Mouse (Mus musculus) heart, embryonic 10.5 days (tissue): ENCODE measurements around the gene Esr1. TPM values are rescaled to one million over a fixed set of nuclear protein-coding genes. Genes with fewer than 3 reads are reported as not detected.

Source experiments
- DNase-seq: peaks from one replicate; pipeline ENCODE4 v3.0.0-alpha.2; 2017; ENCODE audit warnings: low spot score
- H3K27ac ChIP-seq: fragments of 300-500 bp; sonication (generic); 2 replicates; pipeline ENCODE4 v1.5.1; 2016; ENCODE audit warnings: mild to moderate bottlenecking
- H3K27me3 ChIP-seq: fragments of 300-500 bp; sonication (generic); 2 replicates; pipeline ENCODE4 v1.6.1; 2016; ENCODE audit warnings: mild to moderate bottlenecking; ENCODE audit not compliant: poor library complexity, insufficient read depth, severe bottlenecking
- H3K36me3 ChIP-seq: fragments of 300-500 bp; sonication (generic); 2 replicates; pipeline ENCODE4 v1.6.1; 2016; ENCODE audit warnings: mild to moderate bottlenecking, moderate library complexity
- H3K4me1 ChIP-seq: fragments of 300-500 bp; sonication (generic); 2 replicates; pipeline ENCODE4 v1.6.1; 2016; ENCODE audit warnings: mild to moderate bottlenecking
- H3K4me3 ChIP-seq: fragments of 300-500 bp; sonication (generic); 2 replicates; pipeline ENCODE4 v1.5.1; 2016; ENCODE audit warnings: mild to moderate bottlenecking, moderate library complexity
- H3K9me3 ChIP-seq: fragments of 300-500 bp; sonication (generic); 2 replicates; pipeline ENCODE4 v1.6.1; 2016; ENCODE audit warnings: mild to moderate bottlenecking, moderate library complexity
- WGBS: fragments of 180-500 bp; shearing (Covaris S2); methylation state at CpG from one replicate; pipeline ENCODE4 v1.1.7; 2016; 5-methylcytosine and 5-hydroxymethylcytosine counted together
- polyA plus RNA-seq: library from polyadenylated mRNA; unstranded; fragments of >200 nt; fragmentation: Nextera tagmentation; extraction: Ambion mirVana; gene quantifications from 2 replicates; pipeline ENCODE4 v1.2.1, GENCODE M21; 2016

Gene Esr1
- polyA plus RNA-seq, 1 experiment from 2014 or later, result 0.68 TPM

GRCm38 (mm10) chr10:4923616-4924015 lies 312.2 kb downstream of the Esr1 start:
- Histone ChIP-seq H3K4me3 (no peak overlapping the region), H3K36me3 (no peaks in the 10 kb centered on the region), H3K9me3 (no peaks in the 10 kb centered on the region), H3K27me3 (no peaks in the 10 kb centered on the region), H3K4me1 (no peaks in the 10 kb centered on the region), H3K27ac (no peak overlapping the region)
- no peak for DNase-seq
- WGBS, result 64% methylated on average over 2 of the region's 2 CpGs

GRCm38 (mm10) chr10:4924391-4924790 lies 313.0 kb downstream of the Esr1 start:
- H3K4me1 ChIP-seq, result no peaks in the 10 kb centered on the region
- no peak overlapping the region for H3K27ac ChIP-seq
- no peaks in the 10 kb centered on the region for H3K27me3 ChIP-seq
- H3K36me3 ChIP-seq, result no peaks in the 10 kb centered on the region
- WGBS, result 71% methylated on average over 2 of the region's 2 CpGs
- H3K4me3 ChIP-seq, result no peak overlapping the region
- no peak for DNase-seq
- no peaks in the 10 kb centered on the region for H3K9me3 ChIP-seq

GRCm38 (mm10) chr10:4943148-4943547 lies 331.8 kb downstream of the Esr1 start:
- Histone ChIP-seq H3K4me3 (no peak overlapping the region), H3K27me3 (no peaks in the 10 kb centered on the region), H3K36me3 (no peaks in the 10 kb centered on the region), H3K4me1 (no peaks in the 10 kb centered on the region), H3K9me3 (no peaks in the 10 kb centered on the region), H3K27ac (no peak overlapping the region)
- DNase-seq, result no peak
- 86% methylated on average over 5 of the region's 5 CpGs for WGBS

- DNase-seq, result no peak
- H3K36me3 ChIP-seq, result no peaks in the 10 kb centered on the region
- no peaks in the 10 kb centered on the region for H3K4me1 ChIP-seq
- no peaks in the 10 kb centered on the region for H3K9me3 ChIP-seq
- no peak overlapping the region for H3K27ac ChIP-seq
- H3K4me3 ChIP-seq, result no peak overlapping the region
- H3K27me3 ChIP-seq, result no peaks in the 10 kb centered on the region
- 79% methylated on average over 2 of the region's 2 CpGs for WGBS
Observed at GRCm38 (mm10) chr10:4944725-4945124, 333.3 kb downstream of the Esr1 start.

GRCm38 (mm10) chr10:4965768-4966167 lies 354.4 kb downstream of the Esr1 start:
- no peaks in the 10 kb centered on the region for H3K4me1 ChIP-seq
- no peak overlapping the region for H3K27ac ChIP-seq
- H3K9me3 ChIP-seq, result no peaks in the 10 kb centered on the region
- no peaks in the 10 kb centered on the region for H3K36me3 ChIP-seq
- no peaks in the 10 kb centered on the region for H3K27me3 ChIP-seq
- no peak for DNase-seq
- H3K4me3 ChIP-seq, result no peak overlapping the region
- WGBS, result 25% methylated on average over 1 of the region's 1 CpGs

- Histone ChIP-seq H3K4me3 (no peak overlapping the region), H3K9me3 (no peaks in the 10 kb centered on the region), H3K36me3 (no peaks in the 10 kb centered on the region), H3K27me3 (no peaks in the 10 kb centered on the region), H3K27ac (no peak overlapping the region), H3K4me1 (no peaks in the 10 kb centered on the region)
- DNase-seq, result no peak
- WGBS, result 83% methylated on average over 7 of the region's 7 CpGs
Observed at GRCm38 (mm10) chr10:4971156-4971555, 359.8 kb downstream of the Esr1 start.

GRCm38 (mm10) chr10:4971586-4971985 lies 360.2 kb downstream of the Esr1 start:
- Histone ChIP-seq H3K27ac (no peak overlapping the region), H3K36me3 (no peaks in the 10 kb centered on the region), H3K9me3 (no peaks in the 10 kb centered on the region), H3K4me1 (no peaks in the 10 kb centered on the region), H3K4me3 (no peak overlapping the region), H3K27me3 (no peaks in the 10 kb centered on the region)
- DNase-seq, result no peak

- DNase-seq, result no peak
Observed at GRCm38 (mm10) chr10:4972026-4972425, 360.6 kb downstream of the Esr1 start.

GRCm38 (mm10) chr10:4974246-4974645 lies 362.9 kb downstream of the Esr1 start:
- no peaks in the 10 kb centered on the region for H3K27me3 ChIP-seq
- no peak for DNase-seq
- whole genome bisulfite sequencing, result 73% methylated on average over 4 of the region's 4 CpGs

More at GRCm38 (mm10) chr10:4972026-4972425, 360.6 kb downstream of the Esr1 start:
- Histone ChIP-seq H3K27me3 (no peaks in the 10 kb centered on the region), H3K36me3 (no peaks in the 10 kb centered on the region), H3K4me3 (no peak overlapping the region), H3K9me3 (no peaks in the 10 kb centered on the region), H3K4me1 (no peaks in the 10 kb centered on the region), H3K27ac (no peak overlapping the region)
- WGBS, result 73% methylated on average over 2 of the region's 2 CpGs

GRCm38 (mm10) chr10:4976557-4976956 lies 365.2 kb downstream of the Esr1 start:
- H3K4me1 ChIP-seq, result no peaks in the 10 kb centered on the region
- no peaks in the 10 kb centered on the region for H3K9me3 ChIP-seq
- no peak for DNase-seq
- H3K4me3 ChIP-seq, result no peak overlapping the region
- WGBS, result 86% methylated on average over 2 of the region's 2 CpGs
- no peaks in the 10 kb centered on the region for H3K27me3 ChIP-seq
- H3K36me3 ChIP-seq, result no peaks in the 10 kb centered on the region
- no peak overlapping the region for H3K27ac ChIP-seq

More at GRCm38 (mm10) chr10:4974246-4974645, 362.9 kb downstream of the Esr1 start:
- H3K4me3 ChIP-seq, result no peak overlapping the region
- H3K27ac ChIP-seq, result no peak overlapping the region
- no peaks in the 10 kb centered on the region for H3K36me3 ChIP-seq
- no peaks in the 10 kb centered on the region for H3K9me3 ChIP-seq
- no peaks in the 10 kb centered on the region for H3K4me1 ChIP-seq

GRCm38 (mm10) chr10:4977374-4977773 lies 366.0 kb downstream of the Esr1 start:
- 85% methylated on average over 3 of the region's 3 CpGs for WGBS
- H3K27me3 ChIP-seq, result no peaks in the 10 kb centered on the region

GRCm38 (mm10) chr10:4983919-4984318 lies 372.5 kb downstream of the Esr1 start:
- H3K27ac ChIP-seq, result no peak overlapping the region
- WGBS, result 54% methylated on average over 2 of the region's 2 CpGs
- H3K4me3 ChIP-seq, result no peak overlapping the region
- no peaks in the 10 kb centered on the region for H3K4me1 ChIP-seq
- H3K9me3 ChIP-seq, result no peaks in the 10 kb centered on the region
- H3K27me3 ChIP-seq, result no peaks in the 10 kb centered on the region
- H3K36me3 ChIP-seq, result no peaks in the 10 kb centered on the region
- DNase-seq, result no peak

More at GRCm38 (mm10) chr10:4977374-4977773, 366.0 kb downstream of the Esr1 start:
- Histone ChIP-seq H3K4me3 (no peak overlapping the region), H3K36me3 (no peaks in the 10 kb centered on the region), H3K9me3 (no peaks in the 10 kb centered on the region), H3K4me1 (no peaks in the 10 kb centered on the region), H3K27ac (no peak overlapping the region)
- DNase-seq, result no peak

- H3K4me1 ChIP-seq, result no peaks in the 10 kb centered on the region
- 54% methylated on average over 3 of the region's 3 CpGs for WGBS
- no peaks in the 10 kb centered on the region for H3K27me3 ChIP-seq
- no peak overlapping the region for H3K27ac ChIP-seq
- no peaks in the 10 kb centered on the region for H3K36me3 ChIP-seq
- no peak for DNase-seq
- no peak overlapping the region for H3K4me3 ChIP-seq
- H3K9me3 ChIP-seq, result no peaks in the 10 kb centered on the region
Observed at GRCm38 (mm10) chr10:4993802-4994201, 382.4 kb downstream of the Esr1 start.

- H3K9me3 ChIP-seq, result no peaks in the 10 kb centered on the region
- 76% methylated on average over 3 of the region's 3 CpGs for WGBS
Observed at GRCm38 (mm10) chr10:4996592-4996991, 385.2 kb downstream of the Esr1 start.

More at GRCm38 (mm10) chr10:4996592-4996991, 385.2 kb downstream of the Esr1 start:
- H3K4me3 ChIP-seq, result no peak overlapping the region
- no peaks in the 10 kb centered on the region for H3K27me3 ChIP-seq
- DNase-seq, result no peak
- no peaks in the 10 kb centered on the region for H3K36me3 ChIP-seq
- no peak overlapping the region for H3K27ac ChIP-seq
- no peaks in the 10 kb centered on the region for H3K4me1 ChIP-seq
